Mouse (Mus musculus) myocyte (in vitro differentiated cells): ENCODE measurements at regions not wholly inside any gene's neighbourhood (a gene's known extent, or its start where the extent isn't known, plus 50 kb on each side); places are given as distances from the start of the nearest gene placed in this dataset.

Experiments used
- E2F4 ChIP-seq: IDR thresholded peaks from one replicate; pipeline ENCODE4 v1.6.1; 2011; ENCODE audit warnings: mild to moderate bottlenecking, control low read depth, moderate library complexity; ENCODE audit not compliant: insufficient read depth
- MAX ChIP-seq: IDR thresholded peaks from one replicate; pipeline ENCODE4 v1.6.1; 2011; ENCODE audit warnings: low read depth, mild to moderate bottlenecking, control low read depth
- POLR2A ChIP-seq: IDR thresholded peaks from one replicate; pipeline ENCODE4 v1.6.1; 2011; ENCODE audit warnings: low read depth, mild to moderate bottlenecking, control low read depth, moderate library complexity; ENCODE audit not compliant: insufficient read length
- REST ChIP-seq: IDR thresholded peaks from one replicate; pipeline ENCODE4 v1.6.1; 2011; ENCODE audit warnings: mild to moderate bottlenecking, control low read depth, moderate library complexity; ENCODE audit not compliant: insufficient read depth, insufficient read length
- TCF12 ChIP-seq: IDR thresholded peaks from one replicate; pipeline ENCODE4 v1.6.1; 2011; ENCODE audit warnings: mild to moderate bottlenecking, control low read depth; ENCODE audit not compliant: poor library complexity, insufficient read depth, severe bottlenecking
- USF1 ChIP-seq: IDR thresholded peaks from one replicate; pipeline ENCODE4 v1.6.1; 2011; ENCODE audit warnings: low read depth, mild to moderate bottlenecking, control low read depth, moderate library complexity

DNA sequence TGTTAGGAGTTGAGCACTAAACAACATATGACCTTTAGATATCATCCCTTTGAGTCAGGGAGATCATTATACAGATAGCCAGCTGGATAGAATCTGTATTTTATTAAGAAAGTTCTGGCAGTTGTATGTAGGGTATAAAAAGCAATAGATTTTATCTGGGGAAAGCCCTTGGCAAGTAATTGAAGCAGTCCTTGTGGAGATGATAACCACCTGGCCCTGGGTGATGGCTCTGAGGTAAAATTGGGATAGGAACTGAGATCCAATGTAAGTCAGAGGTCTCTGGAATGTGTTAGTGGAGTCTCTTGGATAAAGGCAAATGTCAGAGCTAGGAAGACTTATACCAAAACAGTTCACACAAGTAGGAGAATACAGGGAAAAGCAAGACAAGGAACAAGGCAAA, 1547.0 kb upstream of the Slc10a2 start:
- no peak for TF ChIP-seq E2F4
- no peak for TF ChIP-seq REST
- TF ChIP-seq MAX = no peak
- TF ChIP-seq POLR2A = no peak
- no peak for TF ChIP-seq TCF12
- no peak for TF ChIP-seq USF1
